Mouse (Mus musculus): ENCODE results near the gene Aftph. TPM values are rescaled to one million over a fixed set of nuclear protein-coding genes. Genes with fewer than 3 reads are reported as not detected.

Gene Aftph
- polyA plus RNA-seq, 1 experiment: 5.4 TPM

DNA sequence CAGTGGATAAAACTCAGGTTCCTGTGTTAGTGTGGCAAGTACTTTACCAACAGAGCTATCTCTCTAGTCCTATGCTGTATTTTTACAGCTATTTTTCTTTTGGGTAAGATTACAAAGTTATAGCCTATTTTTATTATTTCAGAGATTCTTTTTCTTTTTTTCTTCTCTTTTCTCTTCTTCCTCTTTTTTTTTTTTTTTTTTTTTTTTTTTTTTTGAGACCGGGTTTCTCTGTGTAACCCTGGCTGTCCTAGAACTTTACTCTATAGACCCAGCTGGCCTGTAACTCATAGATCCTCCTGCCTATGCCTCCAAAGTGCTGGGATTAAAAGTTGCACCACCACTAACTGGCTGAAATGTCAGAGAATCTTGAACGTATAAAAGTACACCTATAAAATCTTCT is 13.3 kb downstream of the Aftph start:
- Histone ChIP-seq H3K36me3 (ENCODE audit: control insufficient read depth, insufficient read depth) (peaks cover 24% of the 10 kb centered on the region), H3ac (ENCODE audit: control insufficient read depth, insufficient read length, low read depth) (no peak overlapping the region), H3K79me2 (ENCODE audit: control insufficient read depth, insufficient read depth) (peaks cover 98% of the 10 kb centered on the region), H3K79me3 (ENCODE audit: low read depth) (peaks cover 39% of the 10 kb centered on the region), H3K27me3 (ENCODE audit: control insufficient read depth, insufficient read depth, insufficient read length) (no peaks in the 10 kb centered on the region), H3K4me3 (ENCODE audit: insufficient read depth, poor library complexity, severe bottlenecking) (no peak overlapping the region)
- no peak for TF ChIP-seq MYOG (IDR thresholded peaks at IDR 0.05; ENCODE audit: control insufficient read depth, extremely low read depth, insufficient read length)

DNA sequence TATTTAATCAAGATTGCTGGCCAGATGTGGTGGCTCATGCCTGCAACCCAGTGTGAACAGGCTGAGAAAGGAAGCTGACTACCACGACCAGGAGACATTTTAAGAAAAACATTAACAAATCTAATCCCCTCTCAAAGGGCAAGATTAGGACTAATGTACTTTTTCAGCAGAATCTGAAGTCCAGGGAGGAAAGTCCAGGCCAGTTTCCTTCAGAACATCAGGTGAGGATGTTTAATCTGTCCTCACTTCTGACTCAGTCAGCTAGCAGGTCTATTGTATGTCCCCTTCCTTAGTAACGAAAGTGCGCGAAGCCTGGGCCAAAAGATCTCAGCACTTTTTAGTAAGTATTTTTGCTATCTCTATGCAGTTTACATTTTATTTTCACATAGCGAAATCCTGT is 17.8 kb downstream of the Aftph start:
- no peak for TF ChIP-seq USF1 (IDR thresholded peaks at IDR 0.05; ENCODE audit: low read depth)
- no peak for TF ChIP-seq CTCF (IDR thresholded peaks at IDR 0.05; ENCODE audit: control insufficient read depth, insufficient read depth, insufficient read length)
- no peak for TF ChIP-seq MAX (IDR thresholded peaks at IDR 0.05)
- no peak for TF ChIP-seq CEBPB (IDR thresholded peaks at IDR 0.05; ENCODE audit: low read depth)
- no peak for TF ChIP-seq MYOD1 (IDR thresholded peaks at IDR 0.05; ENCODE audit: control insufficient read depth, insufficient read length, low read depth)
- TF ChIP-seq FOSL1 (IDR thresholded peaks at IDR 0.05; ENCODE audit: insufficient read depth, low read length, poor library complexity, severe bottlenecking): no peak
- TF ChIP-seq MYOG (IDR thresholded peaks at IDR 0.05; ENCODE audit: control insufficient read depth, extremely low read depth, insufficient read length): no peak

DNA sequence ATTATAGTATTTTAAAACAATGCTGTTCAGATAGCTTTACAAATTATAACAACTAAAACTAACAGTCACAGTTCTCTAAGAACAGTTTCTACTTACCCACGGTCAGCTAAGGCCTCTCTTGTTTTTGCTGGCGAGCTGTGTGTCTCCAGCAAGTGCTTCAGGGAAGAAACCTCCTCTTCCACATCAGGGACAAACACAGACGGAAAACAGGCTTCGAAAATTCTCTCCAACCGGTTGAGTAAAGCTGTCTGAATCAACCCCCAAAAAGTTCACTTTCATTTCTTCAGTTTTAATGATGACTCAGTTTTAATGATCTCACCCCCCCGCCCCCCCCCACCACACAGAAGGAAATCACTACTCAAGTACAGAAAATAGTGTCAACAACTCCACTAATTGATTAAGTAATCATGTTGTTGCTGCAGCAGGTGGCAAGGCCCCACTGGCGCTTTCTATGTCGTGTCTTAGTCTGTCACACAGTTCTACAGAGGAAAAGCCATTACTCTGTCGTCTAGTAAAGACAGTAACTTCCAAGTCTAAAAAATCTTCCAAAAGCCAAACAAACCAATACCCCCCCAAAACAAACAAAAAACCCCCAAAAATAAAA is 29.2 kb downstream of the Aftph start:
- peaks cover 36% of the 10 kb centered on the region for H3K79me3 ChIP-seq (ENCODE audit: low read depth)
- no peaks in the 10 kb centered on the region for H3K27me3 ChIP-seq (ENCODE audit: control insufficient read depth, insufficient read depth, insufficient read length)
- peaks cover 21% of the 10 kb centered on the region for H3K36me3 ChIP-seq (ENCODE audit: control insufficient read depth, insufficient read depth)
- no peak overlapping the region for H3ac ChIP-seq (ENCODE audit: control insufficient read depth, insufficient read length, low read depth)
- no peak overlapping the region for H3K4me3 ChIP-seq (ENCODE audit: insufficient read depth, poor library complexity, severe bottlenecking)
- H3K79me2 ChIP-seq (ENCODE audit: control insufficient read depth, insufficient read depth): peaks cover 62% of the 10 kb centered on the region
- TF ChIP-seq MYOD1 (IDR thresholded peaks at IDR 0.05; ENCODE audit: control insufficient read depth, insufficient read length, low read depth) (no peak), MAX (IDR thresholded peaks at IDR 0.05) (no peak), MYOG (IDR thresholded peaks at IDR 0.05; ENCODE audit: control insufficient read depth, extremely low read depth, insufficient read length) (no peak), CTCF (IDR thresholded peaks at IDR 0.05; ENCODE audit: control insufficient read depth, insufficient read depth, insufficient read length) (no peak), FOSL1 (IDR thresholded peaks at IDR 0.05; ENCODE audit: insufficient read depth, low read length, poor library complexity, severe bottlenecking) (no peak), USF1 (IDR thresholded peaks at IDR 0.05; ENCODE audit: low read depth) (no peak), CEBPB (IDR thresholded peaks at IDR 0.05; ENCODE audit: low read depth) (no peak)

More for the DNA sequence above, 17.8 kb downstream of the Aftph start:
- no peaks in the 10 kb centered on the region for H3K27me3 ChIP-seq (ENCODE audit: control insufficient read depth, insufficient read depth, insufficient read length)
- peaks cover 45% of the 10 kb centered on the region for H3K79me3 ChIP-seq (ENCODE audit: low read depth)
- peaks cover 98% of the 10 kb centered on the region for H3K79me2 ChIP-seq (ENCODE audit: control insufficient read depth, insufficient read depth)
- H3K36me3 ChIP-seq (ENCODE audit: control insufficient read depth, insufficient read depth): peaks cover 41% of the 10 kb centered on the region
- no peak overlapping the region for H3ac ChIP-seq (ENCODE audit: control insufficient read depth, insufficient read length, low read depth)
- H3K4me3 ChIP-seq (ENCODE audit: insufficient read depth, poor library complexity, severe bottlenecking): no peak overlapping the region

DNA sequence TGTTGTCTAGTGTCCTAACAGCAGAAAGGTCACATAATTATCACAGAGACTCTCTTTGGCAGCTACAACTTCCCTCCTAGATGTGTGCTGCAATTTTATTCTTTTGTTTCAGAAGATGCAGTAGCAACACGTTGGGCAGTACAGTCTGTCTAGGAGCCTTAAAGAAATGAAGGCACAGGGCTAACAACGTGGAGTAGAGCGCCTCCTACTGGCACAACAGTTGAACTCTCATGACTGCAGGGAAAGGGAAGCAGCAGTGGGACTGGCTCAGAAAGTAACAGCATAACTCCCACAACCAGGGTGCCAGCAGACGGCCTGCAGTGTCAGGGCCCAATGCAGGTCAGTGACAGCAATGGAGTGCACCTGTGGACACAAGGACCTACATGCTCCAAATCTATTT is 50.4 kb downstream of the Aftph start:
- Histone ChIP-seq H3K27me3 (ENCODE audit: control insufficient read depth, insufficient read depth, insufficient read length) (no peaks in the 10 kb centered on the region), H3K79me3 (ENCODE audit: low read depth) (no peaks in the 10 kb centered on the region), H3ac (ENCODE audit: control insufficient read depth, insufficient read length, low read depth) (no peak overlapping the region), H3K36me3 (ENCODE audit: control insufficient read depth, insufficient read depth) (peaks cover 53% of the 10 kb centered on the region), H3K79me2 (ENCODE audit: control insufficient read depth, insufficient read depth) (no peaks in the 10 kb centered on the region), H3K4me3 (ENCODE audit: insufficient read depth, poor library complexity, severe bottlenecking) (no peak overlapping the region)
- no peak for TF ChIP-seq MAX (IDR thresholded peaks at IDR 0.05)
- TF ChIP-seq CTCF (IDR thresholded peaks at IDR 0.05; ENCODE audit: control insufficient read depth, insufficient read depth, insufficient read length): peak; percentile 75

DNA sequence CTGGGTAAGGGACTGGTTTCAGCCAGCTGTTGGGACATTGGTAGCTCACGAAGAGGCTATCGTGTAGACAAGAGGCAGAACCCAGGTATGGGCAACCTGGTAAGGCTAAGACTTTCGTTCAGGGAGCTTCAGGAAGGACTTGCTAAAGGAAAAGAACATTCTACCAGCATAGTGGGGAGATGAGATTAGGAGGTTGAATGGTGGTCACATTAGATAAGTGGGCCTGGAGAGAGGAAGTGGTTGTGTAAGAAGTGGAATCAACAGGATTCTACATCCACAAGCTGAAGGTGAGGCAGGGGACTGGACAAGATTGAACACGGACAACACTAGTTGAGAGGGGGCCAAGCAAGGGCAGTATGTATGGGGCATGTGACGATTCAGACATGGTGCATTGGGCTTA is 59.7 kb downstream of the Aftph start:
- Histone ChIP-seq H3K79me3 (ENCODE audit: low read depth) (no peaks in the 10 kb centered on the region), H3K27me3 (ENCODE audit: control insufficient read depth, insufficient read depth, insufficient read length) (no peaks in the 10 kb centered on the region), H3K36me3 (ENCODE audit: control insufficient read depth, insufficient read depth) (peaks cover 16% of the 10 kb centered on the region), H3K4me3 (ENCODE audit: insufficient read depth, poor library complexity, severe bottlenecking) (no peak overlapping the region), H3K79me2 (ENCODE audit: control insufficient read depth, insufficient read depth) (no peaks in the 10 kb centered on the region), H3ac (ENCODE audit: control insufficient read depth, insufficient read length, low read depth) (no peak overlapping the region)
- TF ChIP-seq MAX (IDR thresholded peaks at IDR 0.05) (no peak), CEBPB (IDR thresholded peaks at IDR 0.05; ENCODE audit: low read depth) (no peak), FOSL1 (IDR thresholded peaks at IDR 0.05; ENCODE audit: insufficient read depth, low read length, poor library complexity, severe bottlenecking) (no peak), CTCF (IDR thresholded peaks at IDR 0.05; ENCODE audit: control insufficient read depth, insufficient read depth, insufficient read length) (no peak), USF1 (IDR thresholded peaks at IDR 0.05; ENCODE audit: low read depth) (no peak), MYOG (IDR thresholded peaks at IDR 0.05; ENCODE audit: control insufficient read depth, extremely low read depth, insufficient read length) (no peak), MYOD1 (IDR thresholded peaks at IDR 0.05; ENCODE audit: control insufficient read depth, insufficient read length, low read depth) (no peak)

DNA sequence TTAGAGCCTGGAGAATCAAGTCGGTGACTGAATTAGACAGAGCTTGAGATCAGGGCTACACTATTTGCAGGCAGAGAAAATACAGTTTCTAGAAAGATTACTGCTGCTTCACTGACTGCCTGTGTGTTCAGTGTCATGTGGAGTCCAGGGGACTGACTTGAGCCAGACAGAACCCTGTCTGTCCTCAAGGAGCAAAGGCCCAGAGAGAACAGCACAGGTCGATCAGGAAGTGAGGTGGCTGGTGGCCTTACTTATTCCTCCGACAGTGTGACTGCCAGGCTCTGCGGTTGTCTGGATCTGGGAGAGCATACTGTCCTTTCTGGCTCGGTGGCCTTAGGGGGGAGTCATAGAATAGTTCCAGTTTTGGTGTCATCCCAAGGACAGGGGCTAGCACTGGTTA is 60.6 kb downstream of the Aftph start:
- Histone ChIP-seq H3K27me3 (ENCODE audit: control insufficient read depth, insufficient read depth, insufficient read length) (no peaks in the 10 kb centered on the region), H3ac (ENCODE audit: control insufficient read depth, insufficient read length, low read depth) (no peak overlapping the region), H3K4me3 (ENCODE audit: insufficient read depth, poor library complexity, severe bottlenecking) (no peak overlapping the region), H3K36me3 (ENCODE audit: control insufficient read depth, insufficient read depth) (peaks cover 7% of the 10 kb centered on the region), H3K79me3 (ENCODE audit: low read depth) (no peaks in the 10 kb centered on the region), H3K79me2 (ENCODE audit: control insufficient read depth, insufficient read depth) (no peaks in the 10 kb centered on the region)
- no peak for TF ChIP-seq FOSL1 (IDR thresholded peaks at IDR 0.05; ENCODE audit: insufficient read depth, low read length, poor library complexity, severe bottlenecking)
- TF ChIP-seq CTCF (IDR thresholded peaks at IDR 0.05; ENCODE audit: control insufficient read depth, insufficient read depth, insufficient read length): no peak
- no peak for TF ChIP-seq MAX (IDR thresholded peaks at IDR 0.05)
- no peak for TF ChIP-seq MYOG (IDR thresholded peaks at IDR 0.05; ENCODE audit: control insufficient read depth, extremely low read depth, insufficient read length)
- no peak for TF ChIP-seq USF1 (IDR thresholded peaks at IDR 0.05; ENCODE audit: low read depth)
- no peak for TF ChIP-seq CEBPB (IDR thresholded peaks at IDR 0.05; ENCODE audit: low read depth)
- TF ChIP-seq MYOD1 (IDR thresholded peaks at IDR 0.05; ENCODE audit: control insufficient read depth, insufficient read length, low read depth): no peak
